Mouse (Mus musculus) lung, embryonic 16.5 days (tissue): ENCODE data around the gene Kera. TPM values are rescaled to one million over a fixed set of nuclear protein-coding genes. Genes with fewer than 3 reads are reported as not detected.
A peak's percentile ranks its signal among the peaks of the same experiment; 100 is the strongest.

ENCODE experiments used
- ATAC-seq: fragments of 200-750 bp; cut with Nextera tagmentation; 2 replicates; pipeline ENCODE4 v1.8.0; 2017; ENCODE audit warnings: low read depth, mild to moderate bottlenecking, moderate library complexity
- H3K27ac ChIP-seq: fragments of 300-500 bp; sonication (generic); 2 replicates; pipeline ENCODE4 v1.5.1; 2014; ENCODE audit warnings: mild to moderate bottlenecking, control low read depth, low read length
- H3K27me3 ChIP-seq: fragments of 300-500 bp; sonication (generic); 2 replicates; pipeline ENCODE4 v1.6.1; 2014; ENCODE audit warnings: low read depth, low read length, mixed read lengths; ENCODE audit not compliant: control insufficient read depth, insufficient read depth
- H3K36me3 ChIP-seq: fragments of 300-500 bp; sonication (generic); 2 replicates; pipeline ENCODE4 v1.6.1; 2014; ENCODE audit warnings: low read length; ENCODE audit not compliant: control insufficient read depth, insufficient read depth
- H3K4me1 ChIP-seq: fragments of 300-500 bp; sonication (generic); replicated peaks from 2 replicates; pipeline ENCODE4 v1.6.1; 2014; ENCODE audit warnings: low read length, mixed read lengths; ENCODE audit not compliant: control insufficient read depth, insufficient read depth
- H3K4me2 ChIP-seq: fragments of 300-500 bp; sonication (generic); 2 replicates; pipeline ENCODE4 v1.6.1; 2014; ENCODE audit warnings: low read depth, low read length, control low read depth
- H3K4me3 ChIP-seq: fragments of 300-500 bp; sonication (generic); 2 replicates; pipeline ENCODE4 v1.5.1; 2014; ENCODE audit warnings: mild to moderate bottlenecking, low read length, control low read depth
- H3K9ac ChIP-seq: fragments of 300-500 bp; sonication (generic); 2 replicates; pipeline ENCODE4 v1.6.1; 2014; ENCODE audit warnings: low read length, control low read depth
- H3K9me3 ChIP-seq: fragments of 300-500 bp; sonication (generic); 2 replicates; pipeline ENCODE4 v1.6.1; 2016; ENCODE audit warnings: low read length; ENCODE audit not compliant: control insufficient read depth
- WGBS: fragments of 180-500 bp; shearing (Covaris S2); extraction: QIAGEN DNeasy Blood & Tissue Kit; methylation state at CpG from one replicate; pipeline ENCODE4 v1.1.7; 2014; 5-methylcytosine and 5-hydroxymethylcytosine counted together
- polyA plus RNA-seq: library from polyadenylated mRNA; unstranded; fragments of >200 nt; fragmentation: Nextera tagmentation; extraction: Ambion mirVana; gene quantifications from 2 replicates; pipeline ENCODE4 v1.2.1, GENCODE M21; 2015

Kera gene
- 0.28 and 0.30 TPM in 2 replicates for polyA plus RNA-seq

GRCm38 (mm10) chr10:97606579-97606978 is at the start of gene Kera:
Gene Kera, plus strand, starts transcription at chr10:97606879.
- Histone ChIP-seq H3K27ac (no peak within 1 kb of the TSS), H3K9ac (no peak within 1 kb of the TSS), H3K36me3 (no peaks in the 10 kb centered on the region), H3K4me3 (no peak within 1 kb of the TSS), H3K27me3 (no peaks in the 10 kb centered on the region), H3K4me2 (no peak within 1 kb of the TSS), H3K9me3 (no peaks in the 10 kb centered on the region), H3K4me1 (no peaks in the 10 kb centered on the region)
- 71% methylated on average over 2 of the region's 2 CpGs for WGBS
- no peak for ATAC-seq

- H3K9ac ChIP-seq, result no peak within 1 kb of the TSS
- peak within 1 kb of the TSS; percentile 34 for H3K4me2 ChIP-seq
- no peaks in the 10 kb centered on the region for H3K9me3 ChIP-seq
- peak; percentile 45; the same call in 1 of the 2 replicates for ATAC-seq
- H3K27ac ChIP-seq, result peak within 1 kb of the TSS; percentile 25; the same call in 1 of the 2 replicates
- H3K36me3 ChIP-seq, result no peaks in the 10 kb centered on the region
- no peaks in the 10 kb centered on the region for H3K27me3 ChIP-seq
- no peaks in the 10 kb centered on the region for H3K4me1 ChIP-seq
- H3K4me3 ChIP-seq, result no peak within 1 kb of the TSS
- 33% methylated on average over 10 of the region's 10 CpGs for WGBS
These were observed 41.5 kb upstream of the Kera start, which contains the start of gene Lum for GRCm38 (mm10) chr10:97564957-97565856. Gene Lum, plus strand, starts transcription at chr10:97565128.

DNA sequence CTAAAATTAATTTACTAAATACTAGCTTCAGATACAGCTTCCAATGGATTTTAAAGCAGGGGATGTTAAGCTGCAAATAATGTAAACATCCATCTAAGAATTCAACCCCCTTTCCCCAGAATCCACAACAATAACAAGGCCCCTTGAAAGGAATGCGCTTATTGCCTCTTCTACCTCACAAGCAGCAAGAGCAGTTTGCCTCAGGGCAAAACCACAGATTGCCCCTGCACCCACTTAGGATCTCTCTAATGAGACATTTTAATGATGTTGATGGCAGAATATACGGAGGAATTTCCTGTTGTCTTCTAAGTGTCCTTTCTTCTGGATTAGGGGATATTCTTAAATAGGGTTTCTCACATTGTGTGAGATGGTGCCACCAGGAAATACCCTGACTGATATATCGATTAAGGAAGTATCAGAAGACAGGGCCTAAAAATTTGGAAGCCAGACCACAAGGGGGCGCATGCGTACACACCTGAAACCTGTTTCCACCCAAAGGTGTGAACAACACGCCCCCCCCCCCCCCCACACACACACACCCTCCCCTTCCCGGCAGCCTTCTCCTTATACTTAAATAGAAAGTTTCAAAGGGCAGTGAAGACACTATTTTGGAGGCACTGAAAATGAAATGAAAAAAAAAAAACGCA is 39.1 kb upstream of the Kera start:
- Histone ChIP-seq H3K4me2 (no peak overlapping the region), H3K27ac (no peak overlapping the region), H3K36me3 (no peaks in the 10 kb centered on the region), H3K9ac (no peak overlapping the region), H3K9me3 (no peaks in the 10 kb centered on the region), H3K4me3 (no peak overlapping the region), H3K4me1 (no peaks in the 10 kb centered on the region), H3K27me3 (no peaks in the 10 kb centered on the region)
- no peak for ATAC-seq
- WGBS, result 55% methylated on average over 8 of the region's 8 CpGs

GRCm38 (mm10) chr10:97582543-97583231 is 24.0 kb upstream of the Kera start:
- no peaks in the 10 kb centered on the region for H3K9me3 ChIP-seq
- no peak overlapping the region for H3K4me2 ChIP-seq
- no peaks in the 10 kb centered on the region for H3K27me3 ChIP-seq
- H3K4me1 ChIP-seq, result peaks cover 5% of the 10 kb centered on the region
- ATAC-seq, result no peak
- H3K9ac ChIP-seq, result no peak overlapping the region
- WGBS, result 61% methylated on average over 4 of the region's 4 CpGs
- H3K36me3 ChIP-seq, result no peaks in the 10 kb centered on the region
- H3K4me3 ChIP-seq, result no peak overlapping the region
- H3K27ac ChIP-seq, result no peak overlapping the region

- H3K4me3 ChIP-seq, result no peak overlapping the region
- peaks cover 5% of the 10 kb centered on the region for H3K4me1 ChIP-seq
- H3K4me2 ChIP-seq, result no peak overlapping the region
- H3K27me3 ChIP-seq, result no peaks in the 10 kb centered on the region
- peak overlapping the region; percentile 3; the same call in 1 of the 2 replicates for H3K27ac ChIP-seq
- ATAC-seq, result no peak; the same call in 1 of the 2 replicates
- WGBS, result 8% methylated on average over 3 of the region's 3 CpGs
- H3K36me3 ChIP-seq, result no peaks in the 10 kb centered on the region
- H3K9ac ChIP-seq, result no peak overlapping the region
- no peaks in the 10 kb centered on the region for H3K9me3 ChIP-seq
These were observed 22.5 kb upstream of the Kera start for GRCm38 (mm10) chr10:97584176-97584575.

GRCm38 (mm10) chr10:97587159-97587558 is 19.5 kb upstream of the Kera start:
- peak; percentile 86 for ATAC-seq
- Histone ChIP-seq H3K4me1 (peaks cover 5% of the 10 kb centered on the region), H3K27ac (no peak overlapping the region), H3K9me3 (no peaks in the 10 kb centered on the region), H3K9ac (no peak overlapping the region), H3K27me3 (no peaks in the 10 kb centered on the region), H3K4me2 (no peak overlapping the region), H3K4me3 (no peak overlapping the region), H3K36me3 (no peaks in the 10 kb centered on the region)
- WGBS, result 46% methylated on average over 5 of the region's 5 CpGs

DNA sequence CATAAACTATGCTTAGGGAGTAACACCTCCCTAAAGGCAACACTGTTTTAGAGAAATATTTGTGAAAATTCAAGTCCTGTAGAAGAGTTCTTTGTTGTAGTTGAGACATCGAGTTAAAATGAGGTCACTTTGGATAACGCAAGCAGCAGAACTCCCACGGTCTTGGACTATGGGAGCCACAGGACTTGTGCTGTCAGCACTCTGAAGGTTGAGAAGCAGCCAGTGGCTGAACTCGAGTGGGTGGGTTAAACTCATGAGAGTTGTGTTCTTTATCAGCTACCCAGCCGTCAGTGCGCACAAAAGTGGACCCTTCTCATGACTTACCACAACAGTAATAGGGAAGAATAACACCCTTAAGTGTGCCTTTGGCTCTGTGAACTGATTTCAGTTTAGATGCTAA is 17.1 kb upstream of the Kera start:
- ATAC-seq, result no peak
- 59% methylated on average over 6 of the region's 6 CpGs for WGBS
- no peak overlapping the region for H3K4me2 ChIP-seq

GRCm38 (mm10) chr10:97591036-97591435 is 15.6 kb upstream of the Kera start:
- H3K4me1 ChIP-seq, result no peaks in the 10 kb centered on the region
- H3K36me3 ChIP-seq, result no peaks in the 10 kb centered on the region
- 20% methylated on average over 3 of the region's 3 CpGs for WGBS
- no peak overlapping the region for H3K4me2 ChIP-seq
- H3K4me3 ChIP-seq, result no peak overlapping the region
- no peak overlapping the region for H3K27ac ChIP-seq
- no peak overlapping the region for H3K9ac ChIP-seq
- ATAC-seq, result no peak
- H3K27me3 ChIP-seq, result no peaks in the 10 kb centered on the region
- no peaks in the 10 kb centered on the region for H3K9me3 ChIP-seq

More for the DNA sequence above, 17.1 kb upstream of the Kera start:
- H3K4me3 ChIP-seq, result no peak overlapping the region
- H3K27me3 ChIP-seq, result no peaks in the 10 kb centered on the region
- H3K27ac ChIP-seq, result no peak overlapping the region
- no peaks in the 10 kb centered on the region for H3K36me3 ChIP-seq
- H3K9me3 ChIP-seq, result no peaks in the 10 kb centered on the region
- no peak overlapping the region for H3K9ac ChIP-seq
- no peaks in the 10 kb centered on the region for H3K4me1 ChIP-seq

DNA sequence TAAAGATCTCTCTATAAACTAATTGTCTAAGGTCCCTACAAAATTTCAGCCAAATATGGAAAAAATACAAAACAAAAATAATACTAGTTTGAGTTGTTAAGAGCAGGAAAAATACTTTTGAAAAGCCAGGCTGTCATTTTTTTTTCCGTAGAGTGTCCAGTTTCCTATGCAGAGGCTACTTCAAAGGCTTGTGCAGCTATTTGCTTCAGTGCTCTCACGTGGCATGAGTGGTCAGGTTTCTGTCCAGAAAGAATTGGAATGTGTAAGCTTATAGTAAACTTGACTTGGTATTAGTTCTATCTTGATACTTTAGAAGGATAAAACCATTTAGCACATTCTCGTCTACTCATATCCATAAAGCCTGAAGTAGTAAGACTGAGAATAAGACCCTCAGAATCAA is 15.0 kb upstream of the Kera start:
- Histone ChIP-seq H3K27me3 (no peaks in the 10 kb centered on the region), H3K9ac (no peak overlapping the region), H3K27ac (no peak overlapping the region), H3K9me3 (no peaks in the 10 kb centered on the region), H3K36me3 (no peaks in the 10 kb centered on the region), H3K4me2 (no peak overlapping the region), H3K4me1 (no peaks in the 10 kb centered on the region), H3K4me3 (no peak overlapping the region)
- no peak for ATAC-seq
- 36% methylated on average over 3 of the region's 3 CpGs for WGBS
